Mouse (Mus musculus) hindbrain, embryonic 10.5 days (tissue): ENCODE measurements around the gene 1110051M20Rik. TPM values are rescaled to one million over a fixed set of nuclear protein-coding genes. Genes with fewer than 3 reads are reported as not detected.

Source experiments
- DNase-seq: peaks from one replicate; pipeline ENCODE4 v3.0.0-alpha.2; 2017; ENCODE audit warnings: low spot score
- H3K27ac ChIP-seq: fragments of 300-500 bp; sonication (generic); 2 replicates; pipeline ENCODE4 v1.5.1; 2016; ENCODE audit warnings: mild to moderate bottlenecking, moderate library complexity
- H3K27me3 ChIP-seq: fragments of 300-500 bp; sonication (generic); 2 replicates; pipeline ENCODE4 v1.6.1; 2016; ENCODE audit warnings: mild to moderate bottlenecking; ENCODE audit not compliant: poor library complexity, insufficient read depth, severe bottlenecking
- H3K36me3 ChIP-seq: fragments of 300-500 bp; sonication (generic); 2 replicates; pipeline ENCODE4 v1.6.1; 2016; ENCODE audit warnings: mild to moderate bottlenecking, moderate library complexity
- H3K4me1 ChIP-seq: fragments of 300-500 bp; sonication (generic); replicated peaks from 2 replicates; pipeline ENCODE4 v1.6.1; 2016; ENCODE audit warnings: mild to moderate bottlenecking
- H3K4me3 ChIP-seq: fragments of 300-500 bp; sonication (generic); 2 replicates; pipeline ENCODE4 v1.5.1; 2016; ENCODE audit warnings: mild to moderate bottlenecking, moderate library complexity
- H3K9me3 ChIP-seq: fragments of 300-500 bp; sonication (generic); 2 replicates; pipeline ENCODE4 v1.6.1; 2016; ENCODE audit warnings: mild to moderate bottlenecking, moderate library complexity
- WGBS: fragments of 180-500 bp; shearing (Covaris S2); methylation state at CpG from one replicate; pipeline ENCODE4 v1.1.7; 2016; 5-methylcytosine and 5-hydroxymethylcytosine counted together
- polyA plus RNA-seq: library from polyadenylated mRNA; unstranded; fragments of >200 nt; fragmentation: Nextera tagmentation; extraction: Ambion mirVana; gene quantifications from 2 replicates; pipeline ENCODE4 v1.2.1, GENCODE M21; 2016

1110051M20Rik gene
- polyA plus RNA-seq, 1 experiment from 2014 or later: 96.7 TPM

DNA sequence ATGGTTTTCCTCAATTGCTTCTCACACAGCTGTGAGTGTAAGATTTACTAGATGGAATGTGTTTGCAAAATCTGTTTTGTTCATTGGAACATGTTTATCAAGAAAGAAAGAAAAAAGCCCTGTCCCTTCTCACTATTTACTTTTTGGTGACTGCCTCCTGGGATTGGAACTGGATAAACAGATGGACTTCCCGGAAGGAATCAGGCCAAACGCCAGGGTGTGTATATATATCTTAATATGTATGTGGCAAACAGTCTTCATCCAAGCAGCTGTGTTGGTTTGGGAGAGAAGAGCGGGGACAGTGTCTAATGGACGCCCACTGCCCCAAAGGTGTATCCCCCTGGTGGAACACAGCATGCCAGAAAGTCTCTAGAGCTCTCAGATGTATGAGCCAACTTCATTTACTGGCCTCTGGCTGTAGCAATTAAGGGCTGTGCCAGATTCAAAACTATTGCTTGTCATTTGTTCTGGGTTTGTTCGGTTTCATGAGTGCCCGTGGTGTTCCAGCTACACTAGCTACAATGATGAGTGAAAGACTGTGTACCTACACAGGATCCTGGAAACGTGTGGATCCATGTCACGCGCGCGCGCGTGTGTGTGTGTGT, 117.7 kb downstream of the 1110051M20Rik start:
- 90% methylated on average over 13 of the region's 13 CpGs for WGBS
- no peak overlapping the region for H3K4me3 ChIP-seq
- H3K27me3 ChIP-seq: no peaks in the 10 kb centered on the region
- H3K4me1 ChIP-seq: peaks cover 51% of the 10 kb centered on the region
- no peaks in the 10 kb centered on the region for H3K36me3 ChIP-seq
- no peak for DNase-seq
- peak overlapping the region; percentile 47 for H3K27ac ChIP-seq
- H3K9me3 ChIP-seq: no peaks in the 10 kb centered on the region

DNA sequence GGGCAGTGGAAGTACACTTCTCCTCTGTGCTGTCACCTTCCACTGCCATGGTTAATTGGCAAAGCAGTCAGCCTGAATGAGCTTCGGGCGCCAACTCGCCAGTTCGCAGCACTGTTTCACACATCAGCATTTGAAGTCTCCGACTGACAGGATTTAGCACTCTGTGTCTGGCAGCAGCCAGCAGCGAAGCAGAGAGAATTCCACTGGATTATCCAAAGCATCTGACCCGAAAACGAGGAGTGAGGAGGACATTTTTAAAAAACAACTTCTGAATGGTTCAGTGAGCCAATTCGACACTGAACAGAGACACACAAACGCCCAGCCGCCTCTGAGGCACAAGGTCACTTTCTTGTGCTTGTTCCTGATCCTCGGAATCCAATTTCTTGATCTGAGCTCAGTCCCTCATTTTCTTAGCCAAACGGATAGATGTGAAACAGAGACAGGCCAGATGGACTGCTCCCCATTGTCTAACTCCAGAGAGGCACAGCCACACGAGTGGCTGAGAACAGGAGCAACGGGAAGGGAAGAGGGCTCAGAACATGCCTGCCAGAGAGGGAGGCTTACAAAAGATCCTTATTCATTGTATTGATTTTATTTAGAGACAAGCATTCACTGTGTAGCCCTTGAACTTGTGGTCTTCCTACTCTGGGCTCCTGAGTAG, 119.6 kb downstream of the 1110051M20Rik start:
- H3K36me3 ChIP-seq: no peaks in the 10 kb centered on the region
- H3K4me3 ChIP-seq: no peak overlapping the region
- no peak overlapping the region; the same call in 1 of the 2 replicates for H3K27ac ChIP-seq
- no peaks in the 10 kb centered on the region for H3K9me3 ChIP-seq
- DNase-seq: peak; percentile 7
- H3K27me3 ChIP-seq: no peaks in the 10 kb centered on the region
- 50% methylated on average over 15 of the region's 15 CpGs for WGBS
- peaks cover 39% of the 10 kb centered on the region for H3K4me1 ChIP-seq

DNA sequence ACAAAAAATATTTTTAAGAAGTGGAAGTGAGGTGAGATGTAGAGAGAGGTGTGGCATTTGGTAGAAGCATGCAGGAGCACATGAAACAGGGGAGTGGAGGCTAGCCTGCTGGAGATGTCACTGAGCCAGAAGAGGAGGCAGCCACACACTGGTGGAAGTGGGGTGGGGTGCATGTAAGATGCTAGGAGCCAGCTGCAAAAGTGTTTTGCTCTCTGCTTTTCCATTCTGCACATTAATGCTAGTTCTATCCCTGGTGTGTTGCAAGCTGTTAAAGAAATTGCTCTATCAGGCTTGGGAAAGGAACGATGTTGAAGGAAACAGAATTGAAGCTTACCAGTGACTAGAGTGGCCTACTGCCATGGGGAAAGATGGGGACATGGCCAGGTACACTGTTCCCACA, 120.2 kb downstream of the 1110051M20Rik start:
- H3K27ac ChIP-seq: no peak overlapping the region
- no peaks in the 10 kb centered on the region for H3K9me3 ChIP-seq
- H3K4me3 ChIP-seq: no peak overlapping the region
- H3K36me3 ChIP-seq: no peaks in the 10 kb centered on the region
- peaks cover 35% of the 10 kb centered on the region for H3K4me1 ChIP-seq
- no peaks in the 10 kb centered on the region for H3K27me3 ChIP-seq
- no peak for DNase-seq
- WGBS: 88% methylated on average over 1 of the region's 1 CpGs

DNA sequence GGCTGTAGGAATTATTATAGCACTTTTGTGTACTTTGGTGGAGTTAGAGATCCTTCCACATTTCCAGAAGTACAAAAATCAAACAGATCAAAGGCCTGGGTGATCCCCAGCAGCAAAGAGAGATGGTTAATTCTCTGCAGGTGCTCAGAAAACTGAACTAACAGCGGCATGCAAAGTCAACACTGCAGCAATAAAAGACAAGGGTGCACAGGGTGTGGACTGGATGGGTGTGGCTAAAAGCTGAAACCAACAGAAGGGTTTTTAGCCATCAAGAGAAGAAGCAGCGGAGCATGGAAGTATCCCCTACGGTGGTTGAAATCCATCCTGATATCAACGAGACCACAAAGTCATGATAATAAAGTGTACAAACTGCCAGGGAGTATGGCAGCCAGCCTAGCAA, 122.0 kb downstream of the 1110051M20Rik start:
- Histone ChIP-seq H3K4me1 (peaks cover 21% of the 10 kb centered on the region), H3K9me3 (no peaks in the 10 kb centered on the region), H3K27me3 (no peaks in the 10 kb centered on the region), H3K36me3 (no peaks in the 10 kb centered on the region), H3K27ac (no peak overlapping the region), H3K4me3 (no peak overlapping the region)
- no peak for DNase-seq
- WGBS: 82% methylated on average over 4 of the region's 4 CpGs

DNA sequence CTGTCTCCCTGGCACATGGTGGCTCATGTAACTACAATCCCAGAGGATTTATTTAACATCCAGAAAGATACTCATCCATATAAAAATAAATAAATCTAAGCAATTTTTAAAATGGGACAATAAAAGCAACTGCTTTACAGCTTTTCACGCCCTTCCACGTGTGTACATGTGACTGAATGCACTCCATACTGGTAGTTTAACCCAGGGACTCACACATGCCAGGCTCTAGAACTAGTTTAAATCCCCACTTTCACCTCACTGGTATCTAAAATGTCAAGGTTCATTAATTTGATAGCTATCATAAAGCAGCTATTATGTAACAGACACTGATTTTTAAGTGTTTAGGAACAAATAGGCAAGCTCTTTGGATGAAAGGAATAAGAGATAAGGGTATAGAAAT, 122.6 kb downstream of the 1110051M20Rik start:
- H3K27ac ChIP-seq: no peak overlapping the region
- no peaks in the 10 kb centered on the region for H3K9me3 ChIP-seq
- H3K4me1 ChIP-seq: peaks cover 16% of the 10 kb centered on the region
- WGBS: 95% methylated on average over 2 of the region's 2 CpGs
- H3K4me3 ChIP-seq: no peak overlapping the region
- no peak for DNase-seq
- H3K36me3 ChIP-seq: peaks cover 2% of the 10 kb centered on the region; the same call in 1 of the 2 replicates
- H3K27me3 ChIP-seq: no peaks in the 10 kb centered on the region

DNA sequence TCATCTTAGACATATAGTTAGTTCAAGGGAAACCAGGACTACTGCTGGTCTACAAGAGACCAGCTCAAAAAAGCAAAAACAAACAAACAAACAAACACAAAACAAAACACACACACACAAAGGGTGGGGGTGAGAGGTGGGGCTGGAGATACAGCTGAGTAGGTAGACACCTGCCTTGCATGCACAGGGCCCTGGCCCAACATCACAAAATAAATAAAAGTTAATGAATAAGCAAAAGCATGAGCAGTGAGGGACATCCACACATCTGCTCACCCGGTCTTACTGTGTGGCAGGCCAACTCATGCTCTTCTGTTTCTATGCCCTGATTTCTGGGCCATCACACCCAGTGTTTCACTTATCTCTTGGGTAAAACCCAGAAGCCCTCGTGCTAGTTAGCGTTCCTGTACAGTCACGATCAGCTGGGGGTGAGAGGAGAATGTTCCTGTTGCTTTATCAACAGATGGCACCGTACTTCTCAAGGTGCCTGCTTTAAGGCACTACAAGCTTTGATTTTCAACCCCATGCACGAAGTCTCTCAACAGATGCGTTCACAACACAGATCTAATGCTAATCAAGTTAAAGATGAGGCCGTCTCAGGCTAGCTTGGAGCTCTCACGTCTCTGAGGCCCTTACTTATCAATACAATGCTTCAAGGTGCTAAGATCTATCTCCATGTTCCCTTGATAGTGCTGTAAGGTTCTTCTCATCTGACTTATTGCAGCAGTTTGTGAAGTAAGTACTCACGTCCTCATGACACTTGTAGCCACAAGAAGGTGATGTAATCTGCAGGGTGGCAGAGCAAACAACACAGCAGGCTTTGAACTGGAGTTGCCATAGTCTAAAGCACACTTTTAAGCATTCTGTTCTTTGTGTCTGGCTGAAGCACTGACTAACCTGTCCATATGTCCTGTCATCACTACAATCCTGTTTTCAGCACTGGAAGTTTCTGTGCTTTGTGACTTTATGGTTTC, 123.7 kb downstream of the 1110051M20Rik start:
- H3K27me3 ChIP-seq: no peaks in the 10 kb centered on the region
- H3K27ac ChIP-seq: no peak overlapping the region
- 91% methylated on average over 10 of the region's 10 CpGs for WGBS
- H3K9me3 ChIP-seq: no peaks in the 10 kb centered on the region
- DNase-seq: no peak
- H3K4me3 ChIP-seq: no peak overlapping the region
- peaks cover 7% of the 10 kb centered on the region; the same call in 1 of the 2 replicates for H3K36me3 ChIP-seq
- peaks cover 16% of the 10 kb centered on the region for H3K4me1 ChIP-seq

DNA sequence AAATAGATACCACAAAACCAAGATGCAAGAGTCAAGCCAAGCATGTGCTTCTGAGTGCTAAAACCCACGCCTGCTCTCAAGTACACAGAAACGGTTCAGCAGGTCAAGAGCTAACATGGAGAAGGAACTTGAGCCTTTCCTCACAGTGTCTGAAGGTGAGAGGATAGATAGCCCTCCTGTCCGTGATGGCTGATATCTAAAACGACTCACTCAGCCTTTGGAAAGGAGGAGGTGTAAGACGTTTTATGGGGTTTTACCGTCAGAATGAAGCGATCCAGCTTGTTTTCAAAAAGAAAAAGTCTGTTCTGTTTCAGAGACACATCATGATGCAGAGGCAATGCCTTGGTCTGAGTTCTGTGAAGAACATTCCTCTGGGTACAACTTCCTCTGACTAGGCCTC, 130.3 kb downstream of the 1110051M20Rik start:
- H3K9me3 ChIP-seq: no peaks in the 10 kb centered on the region
- WGBS: 93% methylated on average over 7 of the region's 7 CpGs

DNA sequence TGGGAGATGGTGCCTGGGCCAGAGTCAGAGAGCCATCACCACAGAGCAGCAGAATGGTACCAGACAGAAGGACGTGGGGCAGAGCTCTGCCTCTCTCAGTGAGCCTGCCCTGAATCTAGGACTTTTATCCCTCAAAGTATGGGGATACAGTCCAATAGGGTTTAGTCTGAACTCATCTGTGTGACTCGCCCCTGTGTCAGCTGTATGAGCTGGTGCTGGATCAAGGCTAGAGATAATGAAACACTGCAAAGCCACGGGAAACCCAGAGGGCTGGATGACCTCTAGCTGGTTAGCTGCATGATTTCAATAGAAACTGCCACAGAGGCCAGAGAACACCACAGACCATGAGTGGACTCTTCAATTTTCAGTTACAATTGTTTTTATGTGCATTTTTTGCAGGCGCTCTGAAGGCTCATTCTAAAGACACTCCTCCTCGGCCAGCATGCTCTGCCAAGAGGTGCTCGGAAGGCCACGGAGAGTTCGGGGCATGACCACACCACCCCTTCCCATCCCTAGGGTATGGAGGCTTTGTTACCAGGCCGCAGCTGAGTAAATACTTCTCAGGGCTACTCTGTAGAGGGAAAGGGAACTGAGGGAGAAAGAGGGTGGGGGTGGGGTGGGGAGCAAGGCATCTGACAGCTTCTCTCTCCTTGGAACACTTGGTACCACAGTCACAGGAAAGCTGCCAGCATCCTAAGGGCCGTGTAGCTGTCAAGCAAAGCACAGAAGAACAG, 131.8 kb downstream of the 1110051M20Rik start:
- Histone ChIP-seq H3K4me3 (no peak overlapping the region), H3K4me1 (peaks cover 22% of the 10 kb centered on the region), H3K27me3 (no peaks in the 10 kb centered on the region), H3K36me3 (peaks cover 7% of the 10 kb centered on the region; the same call in 1 of the 2 replicates), H3K9me3 (no peaks in the 10 kb centered on the region), H3K27ac (peak overlapping the region; percentile 63)
- peak; percentile 53 for DNase-seq
- WGBS: 24% methylated on average over 10 of the region's 10 CpGs

More for the DNA sequence above, 130.3 kb downstream of the 1110051M20Rik start:
- Histone ChIP-seq H3K27me3 (no peaks in the 10 kb centered on the region), H3K4me1 (peaks cover 17% of the 10 kb centered on the region), H3K4me3 (no peak overlapping the region), H3K27ac (no peak overlapping the region), H3K36me3 (peaks cover 7% of the 10 kb centered on the region; the same call in 1 of the 2 replicates)
- no peak for DNase-seq

DNA sequence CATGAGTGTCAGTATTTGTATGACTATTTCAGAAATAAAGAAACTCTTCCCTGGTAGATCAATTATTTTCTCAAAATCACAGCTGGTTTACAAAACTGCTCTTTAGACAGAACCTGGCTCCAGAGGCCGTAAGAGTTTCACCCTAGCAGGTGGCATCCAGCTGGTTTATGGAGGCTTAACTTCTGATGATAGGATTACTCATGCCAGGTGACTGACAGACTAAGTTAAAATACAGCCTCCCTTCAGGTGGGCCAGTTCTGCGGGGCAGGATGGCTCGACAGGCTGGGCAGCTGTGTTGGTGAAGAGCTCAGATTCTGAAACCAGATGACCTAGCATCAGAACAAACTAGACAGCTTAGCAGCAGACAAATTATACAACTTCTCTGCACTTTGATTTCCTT, 135.0 kb downstream of the 1110051M20Rik start:
- Histone ChIP-seq H3K9me3 (no peaks in the 10 kb centered on the region), H3K4me3 (no peak overlapping the region), H3K27me3 (no peaks in the 10 kb centered on the region), H3K4me1 (peaks cover 22% of the 10 kb centered on the region), H3K36me3 (no peaks in the 10 kb centered on the region), H3K27ac (no peak overlapping the region)
- WGBS: 74% methylated on average over 3 of the region's 3 CpGs
- DNase-seq: no peak

DNA sequence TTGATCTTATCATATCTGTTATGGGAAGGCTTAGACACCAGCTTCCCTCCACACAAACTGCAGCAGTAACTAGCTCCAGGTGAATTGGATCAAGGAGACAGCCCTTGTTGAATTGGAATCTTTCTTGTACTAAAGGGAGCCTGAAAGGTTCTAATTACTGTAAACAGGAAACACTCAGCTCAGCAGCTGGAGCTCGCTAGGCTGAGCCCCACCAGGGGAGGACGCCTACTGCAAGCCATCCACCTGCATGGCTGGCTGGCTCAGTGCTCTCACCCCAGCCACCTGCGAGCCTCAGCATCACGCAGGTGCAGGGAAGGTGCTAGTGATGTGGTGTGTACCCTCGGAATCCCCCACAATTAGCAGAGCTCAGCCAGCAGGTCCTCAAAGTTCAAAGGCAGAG, 135.8 kb downstream of the 1110051M20Rik start:
- DNase-seq: no peak
- H3K4me3 ChIP-seq: no peak overlapping the region
- H3K9me3 ChIP-seq: no peaks in the 10 kb centered on the region
- H3K27ac ChIP-seq: no peak overlapping the region
- peaks cover 21% of the 10 kb centered on the region for H3K4me1 ChIP-seq
- H3K36me3 ChIP-seq: peaks cover 5% of the 10 kb centered on the region; the same call in 1 of the 2 replicates
- H3K27me3 ChIP-seq: no peaks in the 10 kb centered on the region
- WGBS: 51% methylated on average over 5 of the region's 5 CpGs

DNA sequence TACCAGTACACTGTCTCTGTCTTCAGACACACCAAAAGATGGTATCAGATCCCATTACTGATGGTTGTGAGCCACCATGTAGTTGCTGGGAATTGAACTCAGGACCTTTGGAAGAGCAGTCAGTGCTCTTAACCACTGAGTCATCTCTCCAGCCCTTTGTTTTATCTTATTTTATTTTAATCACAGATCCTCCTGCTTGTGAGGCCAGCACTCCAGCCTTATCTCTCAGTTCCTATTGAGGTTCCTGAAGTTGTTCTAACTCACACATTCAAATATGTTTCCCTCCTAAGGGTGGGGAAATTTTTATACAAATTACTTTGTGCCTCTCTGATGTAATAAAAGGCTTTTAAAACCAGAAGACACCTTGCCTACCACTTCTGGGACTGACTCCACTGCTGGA, 137.9 kb downstream of the 1110051M20Rik start:
- peaks cover 10% of the 10 kb centered on the region; the same call in 1 of the 2 replicates for H3K36me3 ChIP-seq
- H3K4me3 ChIP-seq: no peak overlapping the region
- no peaks in the 10 kb centered on the region for H3K9me3 ChIP-seq
- DNase-seq: no peak
- no peaks in the 10 kb centered on the region for H3K27me3 ChIP-seq
- no peak overlapping the region for H3K27ac ChIP-seq
- H3K4me1 ChIP-seq: peaks cover 6% of the 10 kb centered on the region; the same call in 1 of the 2 replicates

DNA sequence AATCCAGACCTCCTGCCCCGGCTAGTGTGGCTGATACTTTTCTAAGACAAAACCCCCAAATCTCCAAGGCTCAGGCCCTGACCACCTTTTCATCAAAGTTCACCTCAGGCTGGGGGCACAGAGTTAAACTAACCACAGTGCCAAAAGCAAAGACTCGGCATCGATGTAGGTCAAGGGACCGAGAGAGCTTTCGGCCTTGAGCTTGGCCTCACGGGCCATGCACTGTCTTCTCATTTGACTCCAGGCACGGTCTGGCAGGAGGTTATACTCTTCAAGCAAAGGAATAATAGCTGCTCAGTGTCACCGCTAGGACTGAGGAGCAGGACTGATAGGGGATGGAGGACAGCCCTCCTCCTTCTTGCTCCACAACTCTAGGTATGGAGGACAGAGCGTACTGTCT, 138.6 kb downstream of the 1110051M20Rik start:
- DNase-seq: no peak
- no peak overlapping the region for H3K27ac ChIP-seq
- H3K9me3 ChIP-seq: no peaks in the 10 kb centered on the region
- no peak overlapping the region for H3K4me3 ChIP-seq
- WGBS: 92% methylated on average over 9 of the region's 9 CpGs
- peaks cover 6% of the 10 kb centered on the region; the same call in 1 of the 2 replicates for H3K4me1 ChIP-seq
- no peaks in the 10 kb centered on the region for H3K27me3 ChIP-seq
- peaks cover 10% of the 10 kb centered on the region; the same call in 1 of the 2 replicates for H3K36me3 ChIP-seq
